Mouse (Mus musculus) 3T3-L1 (cell line): Measurements from ENCODE around the gene Adprh.
"Not testable (repeated sequence)": the region's sequence is repeated elsewhere in the genome, so short reads cannot be mapped to it uniquely, and the experiment has no call there.

ENCODE experiments used
- DNase-seq: peaks from one replicate; pipeline ENCODE4 v3.0.0-alpha.2; 2015; ENCODE audit warnings: low read depth, low spot score

Gene Adprh

DNA sequence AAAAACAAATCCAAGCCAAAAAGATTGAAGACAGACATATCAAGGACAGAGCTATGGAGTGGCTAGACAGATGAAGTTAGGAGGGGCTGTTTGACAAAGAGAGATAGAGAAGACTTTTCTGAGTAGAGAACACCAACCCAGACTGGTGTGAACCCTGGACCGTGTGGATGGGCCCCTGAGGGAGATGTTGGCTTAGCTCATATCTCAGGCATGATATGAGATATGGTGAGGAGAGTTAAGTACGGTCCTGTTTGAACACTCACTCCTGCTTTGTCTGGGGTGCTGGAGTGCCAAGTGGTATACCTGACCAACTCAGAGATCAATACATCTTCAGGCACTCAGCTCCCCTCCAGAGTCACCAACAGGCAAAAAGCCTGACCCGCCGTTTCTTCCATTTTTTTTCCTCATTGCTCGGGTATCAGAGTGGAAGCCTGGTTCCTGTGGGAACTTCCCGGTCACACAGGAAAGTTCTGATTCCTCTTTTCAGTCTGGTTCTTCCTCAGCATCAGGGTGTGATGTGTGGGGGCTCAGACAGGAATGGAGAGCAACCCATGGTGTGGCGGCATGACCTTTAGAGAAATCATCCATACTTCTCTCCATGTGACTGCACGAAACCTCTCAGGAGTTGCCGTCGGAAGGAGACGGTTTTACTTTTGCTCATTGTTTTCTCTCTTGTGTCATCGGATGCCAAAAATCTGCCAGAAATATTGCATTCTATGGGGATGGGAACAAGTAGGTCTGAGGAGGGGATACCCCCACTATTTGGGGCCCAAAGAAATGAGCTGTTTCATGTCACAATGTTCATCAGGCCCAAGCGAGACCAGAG is 14.8 kb upstream of the Adprh start:
- DNase-seq, result no peak

DNA sequence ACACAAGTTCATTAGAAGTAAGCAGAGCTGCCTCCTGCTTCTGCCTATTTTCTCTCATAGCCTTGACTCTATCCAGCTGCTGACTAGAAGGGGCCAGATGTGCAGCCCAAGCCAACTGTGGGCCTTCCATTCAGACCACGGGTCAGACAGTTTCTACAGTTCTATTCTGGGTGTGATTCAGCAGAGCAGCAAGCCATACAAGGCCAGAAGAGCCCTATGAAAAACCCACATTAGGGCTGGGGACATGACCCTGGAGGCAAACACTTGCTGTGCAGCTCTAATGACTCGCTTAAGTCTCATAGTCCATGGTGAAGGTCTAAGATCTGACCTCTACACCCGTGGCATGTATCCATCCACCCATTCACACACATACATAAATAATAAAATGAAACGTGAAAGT is 13.6 kb upstream of the Adprh start:
- DNase-seq, result peak; percentile 28

DNA sequence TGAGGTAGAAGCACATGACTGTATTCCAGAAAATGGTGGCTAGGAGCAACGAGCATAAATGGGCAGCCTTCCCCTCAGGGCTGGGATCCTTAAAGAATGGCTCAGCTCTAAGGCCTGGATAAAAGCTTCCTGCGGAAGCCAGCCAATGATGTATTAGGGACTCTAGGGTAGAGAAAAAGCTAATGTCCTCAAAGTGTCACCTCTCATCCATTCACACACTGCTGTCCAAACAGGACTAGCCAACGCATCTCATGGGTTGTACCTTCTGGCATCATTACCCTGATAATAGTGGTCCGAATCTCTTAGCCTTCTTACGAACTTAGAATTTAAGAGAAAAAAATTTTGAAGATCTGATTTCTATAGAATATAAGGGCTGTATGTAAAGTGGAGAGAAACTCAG is 10.8 kb upstream of the Adprh start:
- no peak for DNase-seq

DNA sequence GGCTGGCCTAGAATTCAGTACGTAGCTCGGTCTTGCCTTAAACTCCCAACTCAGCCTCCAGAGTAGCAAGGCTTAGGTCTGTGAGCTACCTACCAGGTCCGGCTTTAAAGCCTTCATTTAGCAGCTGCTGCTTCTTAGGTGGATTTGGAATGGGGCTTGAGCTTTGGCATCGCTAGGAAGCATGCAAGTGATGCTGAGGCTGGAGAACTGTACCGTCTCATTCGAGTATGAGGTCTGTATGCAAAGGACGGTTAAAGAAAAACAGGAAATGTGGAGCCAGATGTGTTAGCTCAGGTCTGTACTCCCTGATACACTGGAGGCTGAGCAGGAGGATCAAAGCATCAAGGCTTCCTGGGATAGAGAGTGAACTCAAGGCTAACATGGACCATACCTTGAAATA is 9.7 kb upstream of the Adprh start:
- no peak for DNase-seq

DNA sequence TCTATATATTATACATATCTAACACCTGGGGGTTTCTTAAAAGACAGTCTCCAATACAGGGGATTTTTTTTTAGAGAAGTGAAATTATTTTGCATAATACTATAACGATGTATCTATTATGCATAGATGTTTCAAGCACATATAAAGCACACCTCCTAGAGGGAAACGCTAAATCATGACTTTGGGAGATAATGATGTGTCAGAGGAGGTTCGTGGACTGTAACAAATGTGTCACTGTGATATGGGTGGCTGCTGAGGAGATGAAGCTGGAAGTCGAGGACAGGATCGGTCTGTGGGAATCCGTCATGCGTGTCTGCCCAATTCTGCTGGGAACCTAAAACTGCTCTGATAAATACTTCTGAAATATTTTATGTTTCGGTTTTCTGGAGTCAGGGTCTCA is 9.2 kb upstream of the Adprh start:
- DNase-seq, result no peak

DNA sequence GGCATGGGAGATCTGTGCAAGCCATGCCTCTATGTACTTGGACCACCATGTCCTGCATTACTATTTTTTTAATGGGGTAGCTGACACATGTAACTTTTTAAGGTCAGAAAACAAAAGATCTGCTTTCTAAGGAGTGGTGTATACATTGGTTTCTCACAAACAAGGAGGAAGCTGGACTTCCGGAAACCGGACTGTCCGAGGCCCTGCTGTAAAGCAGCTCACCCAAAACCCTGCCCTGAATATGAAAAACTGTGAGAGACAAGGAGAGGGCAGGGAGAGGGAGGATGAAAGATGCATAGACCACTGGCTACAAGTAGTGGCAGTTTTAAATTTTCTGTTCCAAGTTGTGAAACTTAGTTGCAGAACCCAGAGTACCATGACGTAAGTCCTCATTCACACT is 7.5 kb upstream of the Adprh start:
- no peak for DNase-seq

DNA sequence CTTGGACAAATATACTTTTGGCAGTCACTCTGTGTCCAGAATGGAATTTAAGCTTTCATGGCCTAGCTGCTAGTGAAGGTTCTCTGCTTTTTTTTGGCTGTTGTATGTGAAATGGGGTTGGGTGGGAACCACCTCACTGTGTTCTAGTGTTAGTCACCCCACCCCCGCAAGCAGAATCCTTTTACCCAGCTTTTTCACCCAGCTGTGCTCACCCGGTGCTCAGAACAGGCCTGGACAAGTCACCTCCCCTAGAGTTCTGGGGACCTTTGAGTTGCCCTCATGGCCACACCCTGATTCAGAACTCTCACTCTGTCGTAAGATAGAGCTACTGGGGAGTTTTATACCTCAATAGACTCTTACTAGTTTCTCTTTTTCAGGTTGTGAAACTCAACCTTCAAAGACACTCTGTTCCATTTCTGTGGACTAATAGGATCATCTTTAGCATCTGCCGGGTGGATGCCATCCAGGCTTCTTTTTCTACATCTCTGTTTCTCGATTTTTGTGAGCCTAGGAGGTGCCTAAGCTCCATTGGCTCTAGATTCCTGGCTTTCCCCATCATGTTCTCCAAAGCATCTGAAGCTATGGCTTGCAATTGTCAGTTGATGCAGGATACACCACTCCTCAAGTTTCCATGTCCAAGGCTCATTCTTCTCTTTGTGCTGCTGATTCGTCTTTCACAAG is 6.2 kb upstream of the Adprh start:
- DNase-seq, result peak; percentile 44

DNA sequence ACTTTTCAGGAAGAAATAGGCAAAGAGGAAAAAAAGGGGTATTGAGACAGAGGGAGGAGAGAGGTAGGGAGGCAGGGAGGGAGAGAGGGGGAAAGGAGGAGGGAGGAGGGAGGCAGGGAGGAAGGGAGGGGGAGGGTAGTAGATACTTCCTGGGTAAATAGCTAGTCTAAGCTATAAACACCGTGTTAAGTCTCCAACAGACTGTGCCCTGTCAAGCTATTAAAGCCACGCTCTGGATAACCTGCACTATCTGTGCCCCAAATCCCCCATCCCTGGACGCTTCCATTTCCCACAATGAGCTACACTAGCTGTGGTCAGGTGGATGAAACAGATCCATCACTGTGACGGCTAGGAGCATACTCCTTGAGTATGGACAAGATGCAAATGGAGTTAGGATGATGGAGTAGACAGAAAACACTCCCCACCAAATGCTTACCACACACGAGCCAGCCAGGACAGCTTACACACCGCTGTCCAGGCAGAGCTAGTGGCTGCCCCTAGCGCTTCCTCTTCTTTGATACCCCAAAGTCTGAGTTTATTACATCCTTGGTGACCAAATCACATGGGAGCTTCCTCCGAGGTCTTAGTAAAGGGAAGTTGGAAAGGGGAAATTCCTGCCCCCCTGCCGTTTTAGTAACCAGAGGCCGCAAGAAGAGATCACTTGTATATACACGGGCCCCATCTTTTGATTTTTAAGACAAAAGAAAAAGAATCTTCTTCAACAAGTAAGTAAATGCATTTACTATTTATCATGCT is 4.5 kb upstream of the Adprh start:
- DNase-seq, result no peak

DNA sequence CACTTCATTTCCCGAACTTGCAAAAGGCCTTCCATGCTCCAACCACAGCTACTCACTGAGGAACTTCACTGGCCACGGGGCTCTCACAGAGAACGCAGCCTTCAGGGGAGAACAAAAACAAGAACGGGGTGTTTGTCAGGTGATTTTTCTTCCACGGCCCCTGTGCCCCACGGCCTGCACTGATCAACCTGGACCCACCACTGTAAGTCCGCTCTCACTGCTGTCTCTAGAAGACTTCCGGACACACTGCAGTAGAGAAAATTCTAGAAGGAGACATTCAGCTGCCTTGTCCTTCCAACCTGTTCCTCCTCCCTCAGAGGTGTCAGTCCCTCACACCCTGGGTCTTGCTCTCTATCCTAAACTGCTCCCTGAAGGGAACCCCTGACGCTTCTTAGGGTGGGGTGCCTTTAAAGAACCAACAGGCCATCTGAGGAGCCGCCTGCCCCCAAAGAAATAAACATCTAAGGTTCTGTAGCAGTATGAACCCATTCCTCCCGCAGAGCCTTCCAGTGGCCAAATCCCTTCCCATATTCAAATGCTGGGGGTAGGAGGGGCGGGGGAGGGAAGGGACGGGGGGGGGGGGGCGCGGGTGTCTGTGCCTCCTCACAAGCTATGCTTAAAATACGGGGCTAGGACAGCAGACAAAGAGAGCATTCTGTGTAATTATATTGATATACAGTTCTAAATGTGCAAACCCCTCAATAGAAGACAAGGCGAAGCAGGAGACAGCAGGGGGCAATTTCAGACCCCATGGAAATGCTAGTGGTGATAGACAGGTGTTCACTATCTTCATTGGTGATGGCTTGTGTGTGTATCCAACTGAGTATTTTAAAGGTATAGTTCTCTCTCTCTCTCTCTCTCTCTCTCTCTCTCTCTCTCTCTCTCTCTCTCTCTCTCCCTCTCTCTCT is 3.3 kb upstream of the Adprh start, which contains the start of gene Cd80:
Gene Cd80 (plus strand): TSS at position 51 of the 908 bp plus-strand sequence.
- DNase-seq, result no peak

DNA sequence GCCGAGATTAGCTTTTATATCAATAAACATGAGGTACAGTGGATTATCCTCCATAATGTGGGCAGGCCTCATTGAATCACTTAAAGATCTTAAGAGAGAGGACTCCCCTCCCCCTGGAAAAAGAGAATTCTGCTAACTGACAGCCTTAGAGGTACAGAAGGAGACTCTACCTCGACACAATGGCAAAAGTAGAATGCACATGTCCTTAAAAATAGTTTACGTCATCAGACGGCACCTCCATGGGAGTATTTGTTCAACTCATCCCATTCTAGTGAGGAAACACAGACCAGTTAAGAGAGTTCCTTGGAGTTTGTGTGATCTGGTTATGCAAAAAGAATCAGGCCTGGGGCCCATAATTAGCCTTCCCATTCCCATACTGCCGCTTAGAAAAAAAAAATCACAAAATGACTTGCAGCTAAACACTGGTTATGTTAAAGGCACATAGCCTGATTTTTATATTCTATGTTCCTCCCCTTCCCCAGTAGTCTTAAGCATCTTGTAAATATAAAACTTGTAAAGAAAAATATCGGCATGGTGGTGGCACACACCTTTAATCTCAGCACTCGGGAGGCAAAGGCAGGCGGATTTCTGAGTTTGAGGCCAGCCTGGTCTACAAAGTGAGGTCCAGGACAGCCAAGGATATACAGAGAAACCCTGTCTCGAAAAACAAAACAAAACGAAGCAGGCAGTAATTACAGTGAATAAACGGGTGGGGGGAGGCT is 2.2 kb upstream of the Adprh start:
- DNase-seq, result no peak

DNA sequence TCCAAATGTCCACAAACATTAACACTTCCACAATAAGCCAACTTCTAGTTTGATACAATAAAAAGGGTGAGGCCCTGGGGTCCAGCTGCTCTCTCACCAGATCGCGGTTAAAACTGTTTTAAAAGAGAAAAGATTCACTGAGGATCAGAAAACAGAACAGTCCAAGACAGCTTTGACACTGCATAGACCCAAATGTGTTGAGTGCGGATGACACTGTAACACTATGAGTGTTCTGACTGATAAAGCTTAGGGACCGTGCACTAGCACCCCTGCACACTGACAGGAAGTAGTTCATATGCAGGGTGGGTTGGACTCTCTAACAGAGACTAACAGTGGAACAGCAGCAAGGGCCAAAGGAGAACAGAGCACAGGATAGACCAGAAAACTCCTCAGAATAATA is 1.4 kb upstream of the Adprh start:
- DNase-seq, result no peak

DNA sequence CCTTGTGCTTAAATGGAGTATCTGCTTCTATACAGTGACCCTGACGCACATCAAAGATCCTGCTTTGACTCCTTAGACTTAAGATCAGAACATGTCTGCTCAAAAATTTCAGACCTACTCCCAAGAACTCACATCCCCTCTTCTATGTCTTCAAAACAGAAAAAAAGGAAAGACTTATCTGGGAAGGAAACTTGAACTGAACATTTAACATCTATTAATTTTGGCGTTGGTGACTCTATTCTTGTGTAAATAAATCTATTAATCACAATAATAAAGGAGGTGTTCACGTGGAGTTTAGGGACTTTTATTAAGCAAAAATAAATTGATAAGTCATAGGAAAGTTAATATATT is 675 bp upstream of the Adprh start:
- DNase-seq, result no peak

DNA sequence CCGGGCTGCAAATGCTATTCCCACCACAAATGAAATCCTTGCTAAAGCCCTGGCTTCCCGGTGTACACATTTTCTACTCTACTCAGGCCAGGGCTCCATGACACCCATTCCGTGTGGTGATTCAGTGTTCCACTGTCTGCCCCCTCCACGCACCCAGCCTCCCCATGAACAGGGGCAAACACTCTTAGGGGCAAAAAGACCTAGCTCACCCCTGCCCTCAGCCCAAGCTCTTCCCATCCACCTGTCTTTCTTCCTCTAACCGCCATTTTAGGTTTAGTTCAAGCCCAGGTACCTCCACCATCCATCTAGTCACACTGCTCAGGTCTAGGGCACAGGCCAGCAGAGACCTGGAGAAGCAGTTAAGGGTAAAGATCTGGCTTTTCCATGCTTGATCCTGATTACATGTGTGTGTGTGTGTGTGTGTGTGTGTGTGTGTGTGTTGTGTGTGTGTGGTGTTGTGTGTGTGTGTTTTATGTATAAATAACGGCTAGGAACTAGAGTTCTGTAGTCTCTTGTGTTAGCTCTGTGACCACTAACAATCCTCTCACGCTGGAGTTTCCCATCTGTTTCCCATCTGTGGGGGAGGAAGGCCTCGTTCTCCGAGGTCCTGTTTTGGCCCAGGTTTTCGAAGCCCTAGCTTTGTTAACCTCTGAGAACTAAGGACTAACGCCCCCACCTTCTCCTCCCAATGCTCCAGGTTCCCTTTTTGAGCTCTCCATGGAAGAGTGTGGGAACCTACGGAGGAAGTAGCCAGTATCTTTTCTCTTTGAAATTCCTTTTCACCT is 890 bp downstream of the Adprh start:
- peak; percentile 70 for DNase-seq

DNA sequence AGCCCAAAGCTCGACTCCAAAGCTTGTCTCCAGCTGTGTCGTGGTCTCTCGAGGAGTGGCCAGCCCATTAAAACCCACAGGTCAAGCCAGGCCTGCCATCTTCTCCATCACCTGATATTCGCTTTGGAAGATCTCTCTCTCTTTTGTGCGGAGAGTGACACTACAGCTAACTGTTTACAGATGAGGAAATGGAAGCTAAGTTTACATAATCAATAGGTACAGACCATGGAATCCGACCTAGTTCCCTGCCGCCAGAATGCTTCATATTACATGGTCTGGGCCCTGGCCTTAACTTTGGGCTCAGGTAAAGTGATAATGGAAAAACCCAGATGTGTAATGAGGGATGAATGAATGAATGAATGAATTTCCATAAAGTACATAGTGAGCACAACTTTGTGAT is 1.8 kb downstream of the Adprh start:
- DNase-seq, result no peak

DNA sequence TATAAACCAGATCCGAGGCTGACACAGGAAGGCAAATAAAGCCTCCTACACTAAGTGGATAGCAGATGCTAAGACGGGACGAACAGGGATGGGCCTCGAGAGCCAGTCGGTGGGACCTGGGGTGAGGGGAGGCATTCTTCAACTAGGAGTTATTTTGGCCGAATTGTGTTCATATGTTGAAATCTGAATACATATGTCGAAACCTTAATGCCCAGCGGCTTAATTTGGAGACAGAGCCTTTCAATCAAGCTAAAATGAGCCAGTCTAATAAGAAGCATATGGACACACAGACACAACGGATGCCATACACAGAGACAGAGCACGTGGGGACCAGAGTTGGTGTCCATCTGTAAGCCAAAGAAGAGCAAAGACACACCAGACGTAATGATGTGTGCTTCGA is 4.0 kb downstream of the Adprh start:
- no peak for DNase-seq

DNA sequence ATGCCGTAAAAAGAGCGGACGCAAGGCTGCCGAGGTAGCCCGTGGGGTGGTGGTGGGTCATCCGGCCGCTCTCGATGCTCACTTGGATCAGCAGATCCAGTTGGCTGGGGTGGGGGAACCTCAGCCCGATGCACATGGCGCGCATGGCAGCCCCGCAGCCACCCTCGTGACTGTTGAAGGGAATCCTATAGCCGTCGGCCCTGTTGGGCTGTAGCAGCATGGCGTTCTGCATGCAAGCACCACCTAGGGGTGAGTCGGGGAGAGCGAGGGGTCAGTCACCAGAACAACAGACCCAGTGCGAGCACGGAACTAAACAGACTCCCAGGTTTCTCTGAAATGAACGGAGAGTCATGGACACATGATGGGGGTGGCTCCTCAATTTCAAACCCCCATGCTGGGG is 5.1 kb downstream of the Adprh start:
- no peak for DNase-seq

DNA sequence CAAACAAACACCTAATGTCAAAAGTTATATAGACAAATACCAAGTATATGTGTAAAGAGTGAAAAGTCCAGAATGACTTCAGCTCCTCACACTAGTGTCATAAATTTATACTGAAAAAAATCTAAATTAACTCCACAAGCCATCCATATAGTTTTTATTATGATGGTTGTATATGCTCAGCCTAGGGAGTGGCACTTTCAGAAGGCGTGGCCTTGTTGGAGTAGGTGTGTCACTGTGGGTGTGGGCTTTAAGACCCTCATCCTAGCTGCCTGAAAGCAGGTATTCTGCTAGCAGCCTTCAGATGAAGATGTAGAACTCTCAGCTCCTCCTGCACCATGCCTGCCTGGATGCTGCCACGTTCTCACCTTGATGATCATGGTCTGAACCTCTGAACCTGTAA is 6.4 kb downstream of the Adprh start:
- not testable (repeated sequence) for DNase-seq

DNA sequence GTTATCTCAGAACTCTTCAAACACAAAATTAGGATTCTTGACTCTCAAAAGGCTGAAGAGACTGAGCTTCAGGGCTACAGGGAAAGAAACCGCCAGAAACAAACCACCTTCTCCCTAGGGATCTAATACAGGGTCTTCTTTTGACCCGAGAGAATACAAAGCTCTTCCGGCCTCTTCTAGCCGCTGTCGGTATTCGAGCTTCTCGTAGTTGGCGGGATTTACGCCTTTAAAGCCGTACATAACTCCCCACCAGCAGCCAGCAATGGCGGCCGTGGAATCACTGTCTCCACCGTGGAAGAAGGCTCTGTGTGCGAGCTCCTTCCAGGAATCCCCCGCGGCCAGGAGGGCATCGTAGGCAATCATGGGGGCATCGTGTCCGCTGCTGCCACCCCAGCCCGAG is 6.9 kb downstream of the Adprh start:
- DNase-seq, result no peak

DNA sequence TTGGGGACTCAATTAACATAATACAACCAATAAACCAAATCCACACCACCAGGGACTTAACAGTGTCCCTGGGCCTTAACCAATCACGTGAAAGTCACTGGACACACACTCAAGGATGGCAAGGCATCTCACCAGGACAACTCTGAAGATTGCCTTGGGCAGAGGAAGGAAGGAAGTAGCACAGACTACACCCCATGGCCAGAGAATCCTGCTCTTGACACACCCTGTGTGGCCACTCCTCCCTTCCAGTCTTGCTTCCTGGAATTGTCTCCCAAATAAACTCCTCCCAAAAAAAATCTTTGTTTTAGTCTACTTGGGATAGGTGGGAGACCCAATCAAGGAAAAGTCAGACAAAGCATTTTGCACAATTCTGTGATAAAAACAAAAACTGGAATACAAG is 7.5 kb downstream of the Adprh start:
- no peak for DNase-seq
